Mouse (Mus musculus): ENCODE measurements around the gene Arhgap31.
"Not testable (repeated sequence)": the region's sequence is repeated elsewhere in the genome, so short reads cannot be mapped to it uniquely, and the experiment has no call there.

Arhgap31 gene

DNA sequence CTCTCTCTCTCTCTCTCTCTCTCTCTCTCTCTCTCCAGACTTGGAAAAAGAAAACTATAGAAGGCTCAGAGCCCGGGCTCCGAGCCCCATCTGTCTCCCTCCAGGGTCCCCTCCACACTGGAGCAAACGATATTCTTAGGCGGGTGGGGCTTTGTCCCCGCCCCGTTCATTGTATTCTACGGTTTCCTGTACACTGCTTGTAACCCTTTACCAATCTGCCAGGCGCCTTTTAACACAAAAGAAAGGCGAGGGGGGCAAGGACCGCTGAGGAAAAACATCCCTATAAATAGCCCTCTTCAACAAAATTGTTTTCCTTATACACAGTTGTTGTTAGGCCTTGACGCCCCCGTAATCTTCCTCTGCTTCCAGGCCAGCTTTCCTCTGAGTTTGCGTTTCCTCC lies 11.9 kb upstream of the Arhgap31 start:
- peak; percentile 32 to 38 for DNase-seq

DNA sequence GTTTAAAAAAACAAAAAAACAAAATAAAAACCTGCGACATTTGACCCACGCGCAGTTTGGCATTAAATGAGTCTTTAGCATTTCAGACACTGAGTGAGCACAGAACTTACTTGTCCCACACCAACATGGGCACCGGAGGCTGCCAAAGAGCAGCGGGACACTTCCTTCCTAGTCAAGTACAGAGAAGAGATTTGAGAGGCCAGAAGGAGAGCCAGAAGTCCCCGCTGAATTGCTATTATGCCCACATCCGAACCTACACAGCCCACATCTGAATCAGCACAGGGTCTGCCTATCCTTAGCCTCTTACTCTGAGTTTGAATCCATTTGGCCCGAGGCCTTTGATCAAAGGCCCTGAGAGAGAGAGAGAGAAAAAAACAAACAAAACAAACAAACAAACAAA lies 11.2 kb upstream of the Arhgap31 start:
- DNase-seq, result no peak

- no peak for DNase-seq
Observed at GRCm38 (mm10) chr16:38721377-38721776, 8.3 kb upstream of the Arhgap31 start.

DNA sequence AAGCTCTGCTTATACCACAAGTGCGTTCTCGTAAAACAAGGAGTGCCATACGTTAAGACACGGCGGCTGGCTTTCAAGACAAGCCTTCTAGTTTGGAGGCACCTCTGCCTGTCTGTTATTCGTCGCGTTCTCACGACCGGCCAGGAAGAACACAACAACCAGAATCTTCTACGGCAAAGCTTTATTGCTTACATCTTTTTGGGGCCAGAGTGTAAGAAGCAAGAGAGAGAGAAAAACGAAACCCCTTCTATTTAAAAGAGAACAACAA lies 1.1 kb upstream of the Arhgap31 start:
- DNase-seq, result not testable (repeated sequence)

DNA sequence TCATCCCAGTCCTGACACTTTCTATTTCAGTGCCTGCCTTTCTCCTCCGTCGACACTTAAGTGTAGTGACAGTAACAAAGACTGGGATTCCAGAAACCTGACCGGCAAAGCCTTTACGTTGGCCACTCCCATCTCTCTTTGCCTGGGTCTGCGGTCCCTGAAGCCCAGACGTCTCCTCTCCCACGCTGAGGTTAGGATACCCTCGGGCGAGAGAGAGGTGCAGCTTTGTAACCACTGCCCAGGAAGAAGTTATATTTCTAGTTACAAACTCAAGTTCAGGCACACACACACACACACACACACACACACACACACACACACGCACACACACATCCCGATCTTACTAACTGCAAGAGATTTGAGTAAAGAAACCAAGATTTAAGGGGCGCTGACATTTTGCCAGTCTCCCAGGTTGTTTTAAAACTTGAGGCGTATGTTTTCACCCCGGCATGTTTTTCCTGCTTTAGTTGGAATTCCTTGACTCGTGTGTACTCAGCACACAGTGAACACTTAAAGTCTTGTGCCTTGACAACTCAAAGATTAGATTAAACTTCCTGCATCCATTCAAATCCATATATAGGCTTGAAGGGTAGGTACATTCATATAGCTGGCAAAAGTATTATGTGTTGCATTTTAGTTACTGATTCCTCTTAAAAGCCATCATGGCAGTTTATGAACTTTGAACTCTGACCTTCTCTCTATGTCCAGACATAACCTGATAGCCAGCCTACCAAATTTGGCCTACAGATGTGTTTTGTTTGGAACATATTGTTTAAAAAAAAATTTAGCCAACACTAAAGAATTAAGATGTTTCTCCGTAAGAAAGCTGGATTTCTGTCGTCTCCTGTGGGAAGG lies 557 bp upstream of the Arhgap31 start:
- DNase-seq, result no peak

DNA sequence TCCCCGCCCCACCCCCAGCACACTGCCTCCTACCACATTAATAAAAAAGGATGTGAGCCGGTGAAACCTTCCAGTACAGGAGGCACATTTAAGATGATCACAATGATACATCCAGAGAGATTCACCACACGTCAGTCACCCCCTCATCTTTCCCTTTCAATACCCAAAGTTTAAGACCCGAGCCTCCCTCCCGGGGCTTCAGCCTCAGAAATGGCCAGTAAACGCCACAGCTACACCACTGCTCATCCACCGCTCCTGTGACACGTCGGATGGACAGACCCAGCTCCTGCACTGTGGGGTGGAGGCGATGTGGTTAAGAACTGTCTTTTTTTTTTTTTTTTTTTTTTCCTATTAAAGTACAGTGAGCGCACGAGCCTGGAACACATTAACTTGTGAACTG lies 969 bp downstream of the Arhgap31 start:
- DNase-seq, result no peak

DNA sequence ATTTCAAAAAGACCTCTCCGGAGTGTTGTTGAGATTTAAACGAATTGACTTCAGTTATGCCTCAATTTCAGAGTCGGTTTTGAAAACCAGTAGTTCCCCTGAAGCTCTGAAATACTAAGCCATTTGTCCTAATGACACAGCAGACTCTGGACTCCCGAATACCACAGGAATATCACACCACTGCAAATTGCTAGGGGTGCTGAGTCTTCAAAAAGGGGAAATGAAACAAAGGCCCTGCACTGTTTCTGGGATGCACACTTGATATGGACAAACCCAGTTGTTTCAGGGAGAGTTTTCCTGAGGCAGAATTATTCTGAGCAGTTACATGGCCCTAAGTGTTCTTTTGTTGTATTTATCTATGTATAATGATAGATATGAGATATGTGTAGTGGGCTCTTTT lies 1.8 kb downstream of the Arhgap31 start:
- DNase-seq, result no peak

DNA sequence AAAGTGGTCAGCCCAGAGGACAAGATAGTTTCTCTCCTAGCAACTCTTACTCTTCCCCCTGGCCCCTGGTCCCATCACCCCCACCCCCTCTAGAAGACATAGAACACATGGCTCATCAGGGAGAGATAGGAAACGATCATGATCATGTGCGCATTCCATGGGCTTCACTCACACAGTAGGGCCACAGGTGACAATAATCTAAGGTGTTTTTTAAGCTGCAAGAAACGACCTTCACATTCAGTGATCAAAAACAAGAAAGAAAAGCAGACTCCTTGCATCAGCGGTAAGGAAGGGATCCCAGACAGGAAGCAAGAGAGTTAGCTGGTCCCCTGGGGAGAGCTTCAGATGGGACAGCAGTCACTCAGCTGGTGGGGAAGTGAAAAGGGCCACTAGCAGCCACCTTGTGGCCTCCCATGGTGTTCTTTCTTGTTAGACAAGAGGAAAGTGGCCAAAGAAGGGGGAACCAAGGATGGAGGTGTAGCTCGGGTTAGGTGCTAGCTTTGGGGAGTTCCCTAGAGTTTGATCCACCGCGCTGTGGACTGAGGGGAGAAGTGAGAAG lies 4.0 kb downstream of the Arhgap31 start:
- DNase-seq, result no peak

- DNase-seq, result no peak
Observed at GRCm38 (mm10) chr16:38706782-38707181, 6.3 kb downstream of the Arhgap31 start.

DNA sequence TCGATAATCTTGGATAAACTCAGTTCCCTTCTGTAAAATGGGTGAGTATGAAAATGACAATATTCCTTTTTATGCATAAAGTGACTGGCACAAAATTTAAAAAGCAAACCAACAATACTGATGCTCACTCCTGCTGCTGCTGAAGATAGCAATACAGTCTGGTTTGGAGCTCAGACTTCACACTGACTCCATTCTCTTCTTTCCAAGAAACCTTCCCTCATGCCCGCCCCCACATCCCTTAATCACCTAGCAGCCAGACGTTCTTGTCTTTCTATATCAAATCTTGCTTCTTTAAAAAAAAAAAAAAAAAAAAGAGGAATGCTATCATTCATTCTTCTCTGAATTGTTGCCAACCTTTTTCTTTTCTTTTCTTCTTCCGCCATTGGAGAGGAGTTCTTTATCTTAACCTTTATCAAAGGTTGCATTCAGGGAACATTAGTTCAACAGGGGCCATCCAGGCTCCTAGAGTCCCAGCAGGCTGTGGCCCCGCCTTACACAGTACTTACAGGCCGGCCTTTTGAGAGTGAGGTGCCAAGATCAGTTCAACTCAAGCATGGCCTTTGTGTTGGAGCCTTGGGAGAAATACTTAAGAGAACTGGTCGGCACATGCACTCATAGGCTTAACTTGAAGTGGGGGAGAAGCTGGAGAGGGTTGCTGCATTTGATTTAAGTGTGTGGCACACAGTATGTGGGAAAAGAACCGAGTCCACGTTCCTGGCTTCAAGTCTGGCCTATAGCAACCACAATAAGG lies 7.4 kb downstream of the Arhgap31 start:
- DNase-seq, result no peak

DNA sequence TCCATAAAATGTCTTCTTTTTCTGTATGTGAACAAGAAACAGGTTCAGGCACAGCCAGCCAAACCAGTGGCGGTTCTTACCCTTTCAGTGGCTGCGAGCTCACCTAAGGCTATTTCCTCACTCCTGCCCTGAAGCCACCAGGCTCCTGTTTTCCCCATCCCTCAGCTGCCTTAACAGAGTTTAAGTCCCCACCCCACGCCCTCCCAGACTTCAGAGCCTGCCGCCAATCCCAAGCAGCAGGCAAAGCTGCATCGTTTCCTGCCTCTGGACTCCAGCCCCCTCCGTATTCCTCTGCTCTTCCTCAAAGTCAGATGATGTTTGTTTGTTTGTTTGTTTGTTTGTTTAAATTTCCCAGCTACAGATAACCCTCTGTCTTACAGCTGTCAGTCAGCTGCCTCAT lies 9.6 kb downstream of the Arhgap31 start:
- no peak for DNase-seq

- no peak for DNase-seq
Observed at GRCm38 (mm10) chr16:38702316-38702715, 10.8 kb downstream of the Arhgap31 start.

GRCm38 (mm10) chr16:38701492-38702185 lies 11.4 kb downstream of the Arhgap31 start:
- no peak for DNase-seq

- no peak for DNase-seq
Observed at GRCm38 (mm10) chr16:38700392-38701162, 12.5 kb downstream of the Arhgap31 start.

DNA sequence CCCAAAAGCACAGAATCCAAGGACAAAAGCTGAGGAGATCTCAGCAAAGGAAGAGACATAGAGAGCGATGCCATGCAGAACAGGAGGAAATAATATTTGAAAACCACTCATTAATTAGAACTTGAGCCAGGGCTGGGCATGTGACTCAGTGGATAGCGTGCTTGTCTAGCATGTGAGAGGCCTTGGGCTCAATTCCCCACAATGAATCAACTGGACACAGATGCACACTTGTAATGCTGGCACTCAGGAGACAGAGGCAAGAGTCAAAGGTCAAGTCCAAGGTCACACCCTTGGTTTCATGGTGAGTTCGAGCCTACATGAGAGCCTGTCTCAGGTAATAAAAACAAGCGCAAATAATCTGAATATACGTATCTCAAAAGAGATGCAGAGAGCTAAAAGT lies 15.5 kb downstream of the Arhgap31 start:
- DNase-seq, result no peak

- no peak for DNase-seq
Observed at GRCm38 (mm10) chr16:38695557-38695956, 17.5 kb downstream of the Arhgap31 start.

- no peak for DNase-seq
Observed at GRCm38 (mm10) chr16:38694906-38695540, 18.1 kb downstream of the Arhgap31 start.

GRCm38 (mm10) chr16:38690501-38690900 lies 22.6 kb downstream of the Arhgap31 start:
- no peak for DNase-seq

- no peak for DNase-seq
Observed at GRCm38 (mm10) chr16:38689786-38690185, 23.3 kb downstream of the Arhgap31 start.

DNA sequence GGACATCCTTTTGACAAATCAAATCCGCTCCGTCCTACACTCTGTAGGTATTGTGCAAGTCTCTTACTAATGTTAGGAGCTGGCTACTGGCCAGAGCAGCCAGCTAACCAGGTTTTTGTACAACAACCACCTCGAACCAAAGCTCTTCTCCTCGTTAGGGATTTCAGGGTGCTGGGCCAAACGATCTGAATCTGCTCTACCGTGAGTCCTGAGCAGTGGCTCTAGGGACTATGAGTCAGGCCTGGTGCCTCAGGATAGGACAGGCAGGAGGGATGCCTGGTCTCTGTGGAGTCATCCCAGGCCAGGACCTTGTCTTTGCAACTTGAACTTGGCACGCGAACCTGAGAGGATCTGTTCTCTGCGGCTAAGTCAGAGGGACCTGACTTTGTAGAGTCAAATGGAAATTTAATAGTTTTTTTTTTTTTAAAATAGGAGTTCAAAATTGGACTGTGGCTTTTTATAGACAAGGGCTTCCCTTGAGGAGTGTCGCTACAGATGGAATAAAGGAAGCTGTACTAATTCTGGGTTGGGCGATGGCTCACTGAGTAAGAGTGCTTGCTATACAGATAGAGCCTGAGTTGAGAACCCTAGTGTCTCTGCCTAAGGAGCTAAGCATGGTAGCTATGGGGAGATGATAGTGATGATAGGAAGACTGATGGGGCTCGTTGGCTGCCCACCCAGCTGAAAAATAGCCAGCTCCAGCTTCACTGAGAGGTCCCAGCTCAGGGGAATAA lies 24.4 kb downstream of the Arhgap31 start:
- DNase-seq, result no peak

GRCm38 (mm10) chr16:38687673-38688072 lies 25.4 kb downstream of the Arhgap31 start:
- DNase-seq, result no peak

- no peak for DNase-seq
Observed at GRCm38 (mm10) chr16:38683094-38683493, 30.0 kb downstream of the Arhgap31 start.
